Mouse (Mus musculus) NIH3T3 (cell line): Measurements from ENCODE around the gene Dock2.
"Not testable (repeated sequence)": the region's sequence is repeated elsewhere in the genome, so short reads cannot be mapped to it uniquely, and the experiment has no call there.

ENCODE experiments used
- DNase-seq: peaks from one replicate; pipeline ENCODE4 v3.0.0-alpha.2; 2012; ENCODE audit warnings: low read depth

Gene Dock2

GRCm38 (mm10) chr11:34783587-34784043 is at the start of gene Dock2:
Gene Dock2, minus strand, starts transcription at chr11:34783892.
- no peak for DNase-seq

GRCm38 (mm10) chr11:34832678-34833077 is 49.0 kb upstream of the Dock2 start:
- DNase-seq = peak; percentile 6

- no peak for DNase-seq
Measured at GRCm38 (mm10) chr11:34827803-34828202, 44.1 kb upstream of the Dock2 start.

- no peak for DNase-seq
Measured at GRCm38 (mm10) chr11:34826940-34827339, 43.2 kb upstream of the Dock2 start.

GRCm38 (mm10) chr11:34824791-34825190 is 41.1 kb upstream of the Dock2 start:
- no peak for DNase-seq

GRCm38 (mm10) chr11:34814767-34815166 is 31.1 kb upstream of the Dock2 start:
- peak; percentile 82 for DNase-seq

GRCm38 (mm10) chr11:34814319-34814718 is 30.6 kb upstream of the Dock2 start:
- DNase-seq = no peak

- not testable (repeated sequence) for DNase-seq
Measured at GRCm38 (mm10) chr11:34805026-34805425, 21.3 kb upstream of the Dock2 start.

- DNase-seq = not testable (repeated sequence)
Measured at GRCm38 (mm10) chr11:34798066-34798465, 14.4 kb upstream of the Dock2 start.

GRCm38 (mm10) chr11:34796097-34796496 is 12.4 kb upstream of the Dock2 start:
- peak; percentile 30 for DNase-seq

- DNase-seq = peak; percentile 48
Measured at GRCm38 (mm10) chr11:34791872-34792271, 8.2 kb upstream of the Dock2 start.

- DNase-seq = no peak
Measured at GRCm38 (mm10) chr11:34784864-34785263, 1.2 kb upstream of the Dock2 start.

- DNase-seq = no peak
Measured at GRCm38 (mm10) chr11:34782516-34783430, 919 bp downstream of the Dock2 start.

- no peak for DNase-seq
Measured at GRCm38 (mm10) chr11:34780786-34781185, 2.9 kb downstream of the Dock2 start.

GRCm38 (mm10) chr11:34779966-34780365 is 3.7 kb downstream of the Dock2 start:
- no peak for DNase-seq

GRCm38 (mm10) chr11:34778351-34778750 is 5.3 kb downstream of the Dock2 start:
- no peak for DNase-seq

- DNase-seq = no peak
Measured at GRCm38 (mm10) chr11:34777529-34777928, 6.2 kb downstream of the Dock2 start.

GRCm38 (mm10) chr11:34776054-34776453 is 7.6 kb downstream of the Dock2 start:
- DNase-seq = no peak

- no peak for DNase-seq
Measured at GRCm38 (mm10) chr11:34774636-34775035, 9.1 kb downstream of the Dock2 start.

- no peak for DNase-seq
Measured at GRCm38 (mm10) chr11:34773304-34773895, 10.3 kb downstream of the Dock2 start.

GRCm38 (mm10) chr11:34771221-34771986 is 12.3 kb downstream of the Dock2 start:
- peak; percentile 24 for DNase-seq

- DNase-seq = no peak
Measured at GRCm38 (mm10) chr11:34770666-34771065, 13.0 kb downstream of the Dock2 start.
